22 mouse cellular contexts compared by ENCODE assay signal in the genomic region with DNA sequence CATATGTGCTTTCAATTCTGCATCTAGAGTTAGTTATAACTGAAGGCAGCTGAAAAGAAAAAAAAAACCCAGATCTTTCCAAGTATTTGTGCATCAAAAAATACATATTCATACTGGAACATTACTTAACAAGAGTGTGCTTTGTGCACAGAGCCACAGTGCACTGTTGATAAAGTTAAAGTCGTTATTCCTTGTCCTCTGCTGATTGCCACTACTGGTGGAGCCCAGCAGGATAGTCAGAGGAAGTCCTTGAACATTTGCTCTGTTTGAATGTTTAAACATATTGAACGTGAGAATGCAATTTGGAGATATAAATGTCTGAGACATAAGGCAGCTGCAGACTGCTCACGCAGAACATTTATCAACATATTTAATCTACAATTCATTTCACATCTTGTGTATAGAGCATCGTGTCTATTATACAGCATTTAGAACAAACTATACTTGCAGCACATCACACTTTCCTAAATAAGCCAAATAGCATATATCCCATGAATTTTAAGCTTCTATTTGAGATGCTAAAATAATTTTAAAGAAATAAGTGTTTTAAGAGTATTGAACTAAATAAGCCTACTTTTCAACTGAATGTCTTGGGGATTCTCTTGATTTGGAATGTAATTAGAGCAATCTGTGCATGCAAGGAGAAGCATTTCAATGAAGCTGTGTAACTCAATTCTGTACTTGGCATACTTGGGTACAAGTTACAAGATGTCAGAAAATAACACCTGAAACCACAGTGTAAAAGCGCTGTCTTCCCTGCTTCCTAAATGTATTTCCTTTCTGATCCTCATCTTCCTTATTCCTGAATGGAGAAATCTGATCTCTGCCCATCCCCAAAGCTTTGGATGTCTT. TPM values are rescaled to one million over a fixed set of nuclear protein-coding genes. Genes with fewer than 3 reads are reported as not detected.
DNase-seq lines count a peak whose midpoint lies in the region; ATAC-seq and TF ChIP-seq lines count a peak whose summit lies in the region.
"Had no signal": no experiment of that assay in that cellular context is flagged by ENCODE, and none has a peak within 500 bp of the region (broad histone marks: within the 10 kb centered on the region; RNA-seq: fewer than 3 reads in every experiment).

No protein-coding gene starts in this region.

- peak; percentile 38; the same call in 1 of the 2 replicates for ATAC-seq in forebrain, embryonic 13.5 days
- peak; percentile 52 for ATAC-seq in frontal cortex, adult (ENCODE audit: low TSS enrichment)
- peak; percentile 55; the same call in 1 of the 2 replicates for ATAC-seq in lung, embryonic 15.5 days (ENCODE audit: borderline replicate concordance, extremely low read depth, low FRiP score, low TSS enrichment)
- ATAC-seq: hindbrain, embryonic 16.5 days; inflammation-experienced regulatory T-cells, adult 6 months; intestine, postnatal 0 days had no signal

- TF ChIP-seq POLR2A in lung, adult 2 months (IDR thresholded peaks at IDR 0.05; ENCODE audit: borderline replicate concordance, extremely low read depth, low read depth, low read length): no peak

- H3K9ac ChIP-seq in forebrain, embryonic 13.5 days: no peak overlapping the region
- no peak overlapping the region for H3K9ac ChIP-seq in lung, embryonic 15.5 days
- H3K9ac ChIP-seq: embryonic facial prominence, embryonic 12.5 days; heart, embryonic 12.5 days had no signal

- H3K4me3 ChIP-seq in forebrain, embryonic 13.5 days: no peak overlapping the region
- H3K4me3 ChIP-seq in forebrain, embryonic 10.5 days: no peak overlapping the region
- no peak overlapping the region for H3K4me3 ChIP-seq in lung, embryonic 15.5 days
- no peak overlapping the region for H3K4me3 ChIP-seq in lung, adult 2 months (replicated peaks; ENCODE audit: extremely low read depth, low read depth, low read length)
- H3K4me3 ChIP-seq: embryonic facial prominence, embryonic 12.5 days; gastrocnemius, adult 2 months; heart, embryonic 12.5 days had no signal

- H3K27me3 ChIP-seq in forebrain, embryonic 13.5 days: no peaks in the 10 kb centered on the region
- H3K27me3 ChIP-seq in forebrain, embryonic 10.5 days (ENCODE audit: poor library complexity, severe bottlenecking): no peaks in the 10 kb centered on the region
- H3K27me3 ChIP-seq in lung, embryonic 15.5 days: no peaks in the 10 kb centered on the region
- H3K27me3 ChIP-seq: embryonic facial prominence, embryonic 12.5 days; heart, embryonic 12.5 days had no signal

- TF ChIP-seq CTCF in lung, adult 2 months (IDR thresholded peaks at IDR 0.05; ENCODE audit: insufficient read depth, low read length): no peak

- H3K36me3 ChIP-seq in forebrain, embryonic 13.5 days (ENCODE audit: poor library complexity, severe bottlenecking): no peaks in the 10 kb centered on the region
- no peaks in the 10 kb centered on the region for H3K36me3 ChIP-seq in forebrain, embryonic 10.5 days (replicated peaks)
- H3K36me3 ChIP-seq in lung, embryonic 15.5 days: no peaks in the 10 kb centered on the region
- H3K36me3 ChIP-seq: embryonic facial prominence, embryonic 12.5 days; heart, embryonic 12.5 days had no signal

- DNase-seq in forebrain, embryonic 10.5 days (ENCODE audit: extremely low spot score, low spot score): no peak
- no peak for DNase-seq in frontal cortex, postnatal 25 days (ENCODE audit: low spot score in 2 of 2)
- no peak for DNase-seq in lung, adult 2 months
- DNase-seq in telencephalon, adult 2 months (ENCODE audit: low read depth, low spot score): peak; percentile 9
- DNase-seq in left cerebral cortex, postnatal 10 days (ENCODE audit: extremely low spot score in 1 of 2, low spot score in 2 of 2): no peak
- DNase-seq: adrenal gland, postnatal 10 days; cerebellum, adult 2 months; cerebellum, postnatal 10 days; embryo, embryonic 11 days; gastrocnemius, adult 2 months; gastrocnemius, postnatal 25 days; heart, postnatal 36 days had no signal

- H3K27ac ChIP-seq in forebrain, embryonic 13.5 days: no peak overlapping the region
- H3K27ac ChIP-seq in forebrain, embryonic 10.5 days: no peak overlapping the region
- no peak overlapping the region for H3K27ac ChIP-seq in lung, embryonic 15.5 days
- H3K27ac ChIP-seq: embryonic facial prominence, embryonic 12.5 days; gastrocnemius, adult 2 months had no signal

- no peak overlapping the region for H3K4me2 ChIP-seq in forebrain, embryonic 13.5 days
- H3K4me2 ChIP-seq in lung, embryonic 15.5 days: no peak overlapping the region
- H3K4me2 ChIP-seq: embryonic facial prominence, embryonic 12.5 days; heart, embryonic 12.5 days had no signal

- intact Hi-C loops in left cerebral cortex, postnatal 10 days (cut with DNase I): loop anchor here (10.0 kb wide), 1 partner anchor 237 kb away; no protein-coding TSS in a partner anchor

- no peaks in the 10 kb centered on the region for H3K4me1 ChIP-seq in forebrain, embryonic 13.5 days
- no peaks in the 10 kb centered on the region for H3K4me1 ChIP-seq in forebrain, embryonic 10.5 days
- no peaks in the 10 kb centered on the region for H3K4me1 ChIP-seq in lung, embryonic 15.5 days
- no peaks in the 10 kb centered on the region for H3K4me1 ChIP-seq in lung, adult 2 months (ENCODE audit: control insufficient read depth, insufficient read depth, low read length)
- H3K4me1 ChIP-seq: heart, embryonic 12.5 days had no signal

- no peaks in the 10 kb centered on the region for H3K9me3 ChIP-seq in forebrain, embryonic 13.5 days (replicated peaks)
- no peaks in the 10 kb centered on the region for H3K9me3 ChIP-seq in forebrain, embryonic 10.5 days
- no peaks in the 10 kb centered on the region for H3K9me3 ChIP-seq in lung, embryonic 15.5 days
- H3K9me3 ChIP-seq: embryonic facial prominence, embryonic 12.5 days; heart, embryonic 12.5 days had no signal

- WGBS in forebrain, embryonic 13.5 days: 79% methylated on average over 5 of the region's 5 CpGs
- WGBS in forebrain, embryonic 10.5 days: 87% methylated on average over 5 of the region's 5 CpGs
- WGBS in lung, embryonic 15.5 days: 33% methylated on average over 5 of the region's 5 CpGs
- WGBS in lung, adult 2 months: 49% methylated on average over 5 of the region's 5 CpGs

RNA-seq across cellular contexts. Expression of gene Sema3a, which starts 32.8 kb away (rescaled TPM):
- 13.2 and 14.1 TPM in 2 replicates for polyA plus RNA-seq in forebrain, embryonic 13.5 days (2015; fragmentation: Nextera tagmentation; extraction: Ambion mirVana)
- polyA plus RNA-seq in forebrain, embryonic 10.5 days (2016; fragmentation: Nextera tagmentation; extraction: Ambion mirVana): 14.9 and 15.7 TPM in 2 replicates
- 25.3 and 26.8 TPM in 2 replicates for polyA plus RNA-seq in lung, embryonic 15.5 days (2015; fragmentation: Nextera tagmentation; extraction: Ambion mirVana)
- 8.5 and 13.3 TPM in 2 replicates for polyA plus RNA-seq in lung, adult 2 months (2012; rRNA removed)
- total RNA-seq in left cerebral cortex, postnatal 10 days (2021): 10 to 100 TPM; 36.5 to 38.5 TPM
- total RNA-seq: granulocyte monocyte progenitor cell, adult 5-6 weeks; MEL had no signal
- polyA plus RNA-seq: inflammation-experienced regulatory T-cells, adult 6 months had no signal
